Mouse (Mus musculus) CD4-positive helper T cell, adult 2 months (primary cell): Measurements from ENCODE around the gene Rrp1.
"Not testable (repeated sequence)": the region's sequence is repeated elsewhere in the genome, so short reads cannot be mapped to it uniquely, and the experiment has no call there.

Experiments used
- DNase-seq: peaks from one replicate; pipeline ENCODE4 v3.0.0-alpha.2; 2012; ENCODE audit warnings: low read depth, missing footprints, low spot score

The Rrp1 gene

DNA sequence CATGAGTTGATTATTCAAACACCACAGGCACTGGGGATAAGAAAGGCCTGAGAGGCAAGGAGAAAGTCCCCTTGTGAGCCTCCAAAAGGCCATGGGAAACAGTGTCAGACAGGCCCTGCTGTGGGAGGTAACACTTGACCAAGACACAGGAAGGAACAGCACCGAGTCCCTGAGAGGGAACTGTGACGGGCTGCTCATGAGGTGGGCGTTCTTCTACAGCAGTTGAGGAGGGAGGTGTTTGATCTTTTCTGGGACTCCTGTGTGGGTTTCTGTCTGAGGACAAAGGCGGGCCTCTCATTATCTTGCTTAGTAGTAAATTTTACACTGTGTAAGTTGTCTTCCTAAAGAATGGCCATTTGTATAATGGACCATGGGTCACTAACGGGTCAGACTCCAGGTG lies 27.3 kb downstream of the Rrp1 start:
- no peak for DNase-seq

DNA sequence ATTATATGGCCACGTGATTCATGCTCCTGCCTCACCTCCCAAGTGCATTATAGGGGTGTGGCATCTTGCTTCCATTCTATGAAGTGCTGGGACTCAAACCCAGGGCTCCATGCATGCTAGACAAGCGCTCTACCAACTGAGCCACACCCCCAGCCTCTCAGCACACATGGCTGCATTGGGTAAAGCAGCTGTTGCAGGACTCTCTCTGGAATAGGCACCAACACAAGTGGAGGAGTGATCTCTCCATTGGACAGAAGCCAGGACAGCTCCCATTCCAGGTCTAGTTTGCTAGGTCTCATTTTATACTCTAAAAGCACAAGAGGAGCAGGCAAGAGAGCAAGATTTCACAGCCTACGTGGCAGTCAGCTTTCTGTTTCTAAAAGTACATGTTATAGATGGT lies 29.3 kb downstream of the Rrp1 start:
- no peak for DNase-seq

DNA sequence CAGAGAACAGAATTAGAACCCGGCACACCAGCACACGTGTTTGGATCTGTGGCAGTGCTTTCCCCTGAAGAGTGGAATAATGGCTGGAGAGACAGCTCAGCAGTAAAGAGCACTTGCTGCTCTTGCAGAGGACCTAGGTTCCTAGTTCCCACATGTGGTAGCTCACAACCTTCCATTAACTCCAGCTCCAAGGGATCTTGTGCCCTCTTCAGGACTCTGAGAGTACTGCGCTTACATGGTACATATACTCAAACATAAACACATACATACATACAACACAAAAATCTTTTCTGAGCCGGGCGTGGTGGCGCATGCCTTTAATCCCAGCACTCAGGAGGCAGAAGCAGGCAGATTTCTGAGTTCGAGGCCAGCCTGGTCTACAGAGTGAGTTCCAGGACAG lies 34.3 kb downstream of the Rrp1 start:
- DNase-seq, result no peak

DNA sequence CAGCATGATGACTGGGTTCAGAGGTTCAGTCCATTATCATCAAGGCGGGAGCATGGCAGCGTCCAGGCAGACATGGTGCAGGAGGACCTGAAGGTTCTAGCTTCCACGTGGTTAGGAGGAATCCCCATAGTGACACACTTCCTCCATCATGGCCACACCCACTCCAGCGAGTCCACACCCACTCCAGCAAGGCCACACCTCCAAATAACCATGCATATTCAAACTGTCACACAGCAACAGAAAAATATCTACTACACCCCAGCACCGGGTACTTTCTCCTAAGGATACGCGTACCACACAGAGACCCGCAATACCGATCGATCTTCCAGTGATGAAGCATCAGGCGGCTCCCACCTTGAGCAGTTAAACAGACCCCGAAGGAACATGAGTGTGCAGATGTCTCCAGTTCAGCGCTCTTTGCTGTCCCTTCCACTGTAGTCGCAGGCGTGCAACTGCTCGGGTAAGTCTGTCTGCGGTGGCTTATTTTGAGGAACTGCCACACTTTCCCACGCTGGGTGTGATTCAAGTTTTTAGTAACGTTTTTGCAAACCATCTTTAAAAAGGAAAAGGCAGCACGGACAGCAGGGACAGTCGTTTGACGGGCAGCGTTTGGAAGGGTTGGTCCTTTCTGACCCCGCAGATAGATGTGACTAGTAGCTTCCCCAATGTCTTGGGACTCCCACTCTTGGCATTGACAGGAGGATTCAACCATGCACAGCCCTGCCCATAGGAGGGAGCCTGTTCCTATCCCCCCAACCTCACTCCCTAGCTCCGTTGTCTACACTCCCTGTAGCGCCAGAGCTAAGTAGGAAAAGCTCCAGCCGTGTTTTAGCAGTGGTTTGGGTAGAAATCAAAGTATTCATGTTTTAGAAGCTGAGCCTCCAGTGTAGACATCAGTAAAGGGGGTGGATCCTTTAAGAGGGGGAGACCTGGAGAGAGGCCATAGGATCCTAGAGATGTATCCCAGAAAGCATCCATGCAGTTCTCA lies 39.9 kb downstream of the Rrp1 start:
- DNase-seq, result peak; percentile 79

DNA sequence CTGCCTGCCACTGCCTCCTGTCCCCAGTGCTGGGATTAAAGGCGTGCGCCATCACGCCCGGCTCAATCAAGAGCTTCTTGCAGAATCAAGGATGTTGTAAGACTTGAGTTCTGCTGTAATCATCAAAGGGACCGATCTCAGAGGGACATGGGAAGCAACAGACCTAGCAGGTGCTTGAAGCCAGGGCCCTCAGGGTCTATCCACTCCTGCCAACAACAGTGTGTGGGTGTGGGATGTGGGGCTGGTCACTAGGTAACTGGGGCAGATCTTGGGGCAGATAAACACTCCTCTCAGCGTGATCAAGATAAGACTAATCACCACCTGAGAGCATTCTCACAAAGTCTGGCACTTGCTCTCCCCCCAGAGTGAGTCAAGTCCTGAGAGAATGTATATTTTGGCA lies 41.1 kb downstream of the Rrp1 start:
- peak; percentile 31 for DNase-seq

DNA sequence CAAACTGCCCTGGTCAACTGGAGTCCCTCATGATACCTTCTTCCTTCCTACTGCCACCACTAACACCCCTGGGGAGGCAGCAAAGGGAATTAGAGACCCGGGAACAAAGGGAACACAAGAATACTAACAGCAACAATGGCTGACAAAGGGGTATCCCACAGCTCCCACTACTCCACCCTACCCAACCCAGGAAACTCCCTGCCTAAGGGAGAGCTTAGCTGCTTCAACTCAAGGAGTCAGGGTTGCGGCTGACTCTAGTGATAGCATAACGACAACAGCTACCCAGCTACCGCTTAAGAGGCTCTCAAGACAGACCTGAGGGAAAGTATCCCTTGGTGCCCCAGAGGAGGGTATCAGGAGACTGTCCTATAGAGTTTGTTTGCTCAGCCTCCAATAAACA lies 45.3 kb downstream of the Rrp1 start:
- no peak for DNase-seq

DNA sequence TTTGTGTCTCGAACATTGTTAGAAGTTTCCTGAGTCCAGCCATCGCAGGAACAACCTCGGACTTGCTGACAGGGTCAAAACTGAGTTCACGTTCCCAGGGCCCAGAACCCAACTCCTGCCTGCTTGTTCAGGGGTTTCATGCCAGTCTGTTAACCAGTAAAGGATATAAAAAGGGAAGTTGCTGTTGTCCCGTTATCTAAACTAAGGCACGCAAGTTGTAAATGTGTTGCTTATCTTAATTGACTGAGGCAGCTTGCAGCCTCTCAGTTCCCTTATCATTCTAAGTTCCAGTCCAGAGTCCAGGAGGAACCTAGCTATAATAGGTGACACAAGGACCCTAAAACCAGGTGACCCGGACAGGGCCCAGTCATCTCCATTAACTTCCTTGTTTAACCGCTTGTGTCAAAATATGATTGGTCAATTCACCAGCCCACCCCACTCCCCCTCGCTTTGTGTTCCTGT lies 46.0 kb downstream of the Rrp1 start:
- no peak for DNase-seq

DNA sequence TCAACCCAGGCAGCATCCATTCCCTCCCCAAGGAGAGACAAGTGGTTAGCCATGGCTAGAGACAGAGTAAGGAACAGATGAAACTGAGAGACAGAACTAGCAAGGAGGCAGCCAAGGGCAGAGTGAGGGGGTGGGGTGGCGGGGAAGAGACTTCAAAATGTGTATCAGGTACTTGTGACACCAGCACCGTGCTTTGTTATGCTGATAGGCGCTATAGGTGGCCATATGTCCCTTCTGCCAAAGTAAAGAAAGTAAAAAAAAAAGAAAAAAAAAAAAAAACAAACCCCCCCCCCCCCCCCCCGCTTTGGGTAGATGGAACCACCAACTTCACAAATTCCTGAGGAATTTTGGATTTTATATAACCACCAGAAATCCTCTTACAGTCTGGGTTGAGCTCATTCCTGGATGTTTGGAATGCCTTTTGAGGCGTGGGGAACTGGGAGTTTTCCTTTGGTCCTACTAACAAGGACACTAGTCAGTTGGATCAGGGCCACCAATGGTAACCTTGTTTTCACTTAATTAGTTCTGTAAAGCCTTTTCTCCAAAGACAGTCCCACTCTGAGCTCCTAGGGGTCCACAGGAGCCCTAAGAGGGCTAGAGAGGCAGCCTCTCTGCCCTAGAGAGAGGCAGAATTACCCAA lies 46.5 kb downstream of the Rrp1 start:
- no peak for DNase-seq

DNA sequence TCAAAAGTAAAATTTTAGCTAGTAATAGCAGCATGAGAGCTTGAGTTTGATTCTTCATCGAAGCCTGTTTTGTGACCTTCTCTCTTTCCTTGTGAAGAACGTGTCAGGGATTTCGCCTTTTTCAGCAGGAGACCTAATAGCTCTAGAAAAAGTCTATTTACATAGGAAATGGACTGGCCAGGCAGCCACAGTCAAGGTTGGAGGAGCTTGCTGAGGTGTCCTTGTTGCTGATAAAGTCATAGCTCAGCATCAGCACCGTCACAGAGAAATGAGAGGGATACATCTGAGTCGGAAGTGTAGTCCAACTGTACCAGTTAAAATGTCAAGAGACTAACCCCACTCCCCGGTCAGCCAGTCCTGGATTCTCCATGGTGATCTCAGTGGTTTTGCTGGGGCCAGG lies 47.3 kb downstream of the Rrp1 start:
- no peak for DNase-seq

DNA sequence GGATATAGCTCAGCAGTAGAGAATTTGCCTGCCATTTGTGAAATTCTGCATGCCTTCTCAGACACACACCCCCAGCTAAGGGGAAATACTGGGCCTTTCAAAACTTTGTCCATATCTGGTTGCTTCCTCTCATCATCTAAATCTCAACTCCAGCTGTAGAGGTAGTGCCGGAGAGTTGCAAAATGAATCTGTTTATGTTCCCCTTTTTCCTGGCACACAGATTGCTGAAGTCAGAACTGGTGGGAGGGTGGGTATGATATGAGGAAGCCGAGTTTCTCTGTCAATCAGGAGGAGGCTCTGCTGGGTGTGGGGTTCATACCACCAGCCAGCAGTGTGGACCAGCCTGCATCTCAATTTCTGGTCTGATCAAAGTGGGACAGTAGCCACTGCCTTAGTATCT lies 48.7 kb downstream of the Rrp1 start:
- DNase-seq, result no peak

DNA sequence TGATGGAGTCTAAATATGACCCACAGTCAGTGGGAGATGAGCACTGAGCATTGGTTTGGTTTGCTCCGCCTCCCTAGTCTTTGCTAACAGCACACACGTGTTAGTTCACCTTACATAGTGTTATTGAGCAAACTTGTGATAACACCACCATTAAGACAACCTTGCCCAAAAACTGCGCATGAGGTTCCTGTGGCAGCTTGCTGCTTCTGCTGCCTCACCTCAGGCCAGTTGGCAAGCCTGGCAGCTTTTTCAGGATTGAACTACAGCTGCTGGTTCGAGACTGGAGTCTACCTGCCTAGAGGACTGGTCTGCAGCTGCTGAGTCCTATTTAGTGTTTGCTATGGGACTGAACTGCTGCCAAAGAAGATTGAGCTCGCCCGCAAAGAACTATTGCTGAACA lies 49.5 kb downstream of the Rrp1 start:
- DNase-seq, result no peak

DNA sequence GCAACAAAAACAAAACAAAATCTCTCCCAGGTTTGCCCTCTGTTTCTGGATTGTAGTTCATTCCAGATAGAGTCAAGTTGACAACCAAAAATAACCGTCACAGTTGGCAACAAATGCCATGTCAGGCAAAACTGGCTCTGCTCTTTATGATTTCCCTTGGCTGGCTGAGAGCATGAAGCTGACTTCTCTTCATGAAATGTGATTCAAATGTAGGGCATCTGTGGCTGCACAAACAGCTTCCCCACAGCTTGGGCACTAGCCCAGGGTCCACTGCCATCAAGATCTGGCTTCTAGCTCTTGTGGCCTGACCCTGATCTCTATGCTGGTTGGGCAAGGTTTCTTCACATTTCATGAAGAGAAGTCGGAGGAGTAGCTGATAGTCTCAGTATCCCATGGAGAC lies 50.9 kb downstream of the Rrp1 start:
- DNase-seq, result no peak

DNA sequence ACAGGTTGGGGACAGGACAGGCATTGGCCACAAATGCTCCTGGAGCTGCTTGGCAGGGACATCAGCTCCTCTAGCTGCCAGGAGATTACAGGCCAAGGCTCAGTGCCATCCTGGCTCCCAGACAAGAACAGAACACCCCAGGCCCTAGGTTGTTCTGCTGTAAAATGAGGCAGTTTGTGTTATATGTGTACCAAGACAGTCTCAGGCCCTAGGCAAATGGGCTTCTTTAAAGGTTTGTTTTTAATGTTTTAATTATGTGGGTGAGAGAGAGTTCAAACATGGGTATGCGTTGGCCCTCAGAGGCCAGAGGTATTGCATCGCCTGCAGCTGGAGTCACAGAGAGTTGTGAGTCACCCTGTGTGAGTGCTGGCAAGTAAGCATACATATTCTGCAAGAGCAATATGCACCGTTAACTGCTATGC lies 52.5 kb downstream of the Rrp1 start:
- DNase-seq, result no peak

DNA sequence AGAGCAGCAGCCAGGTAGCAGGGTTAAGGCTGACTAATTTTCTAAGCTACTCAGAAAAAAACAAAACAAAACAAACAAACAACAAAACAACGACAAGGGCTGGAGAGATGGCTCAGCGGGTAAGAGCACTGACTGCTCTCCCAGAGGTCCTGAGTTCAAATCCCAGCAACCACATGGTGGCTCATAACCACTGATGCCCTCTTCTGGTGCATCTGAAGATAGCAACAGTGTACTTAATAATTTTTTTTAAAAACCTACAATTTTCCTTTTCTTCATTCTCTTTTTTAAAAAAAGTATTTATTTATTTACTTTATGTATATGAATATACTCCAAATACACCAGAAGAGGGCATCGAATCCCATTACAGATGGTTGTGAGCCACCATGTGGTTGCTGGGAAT lies 53.8 kb downstream of the Rrp1 start:
- DNase-seq, result not testable (repeated sequence)

DNA sequence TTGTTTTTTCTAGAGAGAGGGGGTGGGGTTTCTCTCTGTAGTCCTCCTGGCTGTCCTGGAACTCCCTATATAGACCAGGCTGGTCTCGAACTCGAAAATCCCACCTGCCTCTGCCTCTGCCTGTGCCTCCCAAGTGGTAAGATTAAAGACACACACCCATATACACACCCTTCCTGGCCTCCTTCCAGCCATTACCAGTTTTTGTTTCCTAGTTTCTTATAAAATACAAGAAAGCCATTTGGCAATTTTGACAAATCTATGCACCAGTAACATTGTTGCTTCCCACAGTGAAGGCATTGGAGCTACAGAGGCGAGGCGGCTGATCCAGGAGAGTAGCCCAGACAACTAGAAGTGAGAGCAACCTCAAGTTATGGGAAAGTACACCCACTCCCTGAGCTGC lies 54.6 kb downstream of the Rrp1 start:
- no peak for DNase-seq

DNA sequence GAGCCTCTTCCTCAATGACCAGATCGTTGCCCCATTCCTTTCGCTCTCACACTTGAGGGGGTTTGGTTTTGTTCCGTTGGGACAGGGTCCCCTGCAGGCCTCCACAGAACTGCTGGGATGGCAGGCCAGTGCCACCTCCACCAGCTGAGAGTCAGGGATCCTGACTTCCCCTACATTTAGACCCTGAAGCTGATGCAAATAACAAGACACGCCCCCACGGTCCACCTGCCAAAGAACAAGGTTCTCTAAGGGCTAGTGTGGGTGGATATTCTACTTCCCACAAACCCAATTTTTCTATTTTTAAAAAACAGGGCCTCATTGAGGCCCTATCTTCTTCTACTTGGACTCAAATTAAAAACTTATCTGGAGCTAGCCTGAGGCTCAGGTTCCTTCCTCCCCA lies 55.1 kb downstream of the Rrp1 start:
- DNase-seq, result no peak

DNA sequence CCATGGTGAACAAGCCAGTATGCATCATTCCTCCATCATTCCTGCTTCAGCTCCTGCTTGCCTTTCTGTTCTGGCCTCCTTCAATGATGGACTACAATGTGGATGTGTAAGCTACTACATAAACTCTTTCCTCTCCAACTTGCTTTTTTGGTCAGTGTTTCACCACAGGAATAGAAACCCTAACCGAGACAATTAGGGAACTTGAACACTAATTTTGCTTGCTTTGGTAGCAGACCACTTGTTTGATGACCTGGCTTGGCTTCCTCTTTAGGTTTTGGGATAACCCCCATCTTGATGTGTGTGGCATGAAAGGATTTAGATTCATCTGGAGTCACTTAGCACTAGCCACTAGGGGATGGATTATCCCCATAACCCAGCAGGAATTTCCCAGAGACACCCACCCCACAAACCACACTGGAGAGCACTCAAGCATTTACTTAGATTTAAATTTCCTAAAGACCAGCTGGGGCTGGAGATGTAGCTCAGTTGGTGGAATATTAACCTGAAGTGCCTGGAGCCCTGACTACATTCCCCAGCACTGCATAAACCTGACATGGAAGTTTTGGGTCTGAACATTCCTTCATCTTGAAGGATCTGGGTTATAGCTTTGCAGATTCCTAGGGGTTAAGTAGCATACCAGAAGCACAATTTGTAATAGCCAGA lies 56.8 kb downstream of the Rrp1 start:
- no peak for DNase-seq

DNA sequence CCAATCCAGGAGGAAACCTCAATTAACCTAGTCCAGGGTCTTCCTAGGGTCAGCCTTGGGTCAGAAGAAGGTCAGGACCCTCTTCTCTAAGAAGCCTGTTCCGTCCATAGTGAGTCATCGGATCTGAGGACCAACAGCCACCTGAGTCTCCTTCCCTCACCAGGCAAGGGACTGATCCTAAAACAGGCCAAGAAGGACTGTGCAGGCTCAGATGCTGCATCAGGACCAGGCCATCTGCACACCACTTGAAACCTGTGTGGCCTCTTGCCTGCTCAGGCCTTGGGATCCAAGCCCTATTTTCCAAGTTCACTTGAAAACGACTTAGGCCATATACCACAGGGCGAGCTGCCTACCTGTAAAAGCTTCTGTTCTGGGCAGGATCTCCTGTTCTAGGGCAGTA lies 59.6 kb downstream of the Rrp1 start:
- no peak for DNase-seq

DNA sequence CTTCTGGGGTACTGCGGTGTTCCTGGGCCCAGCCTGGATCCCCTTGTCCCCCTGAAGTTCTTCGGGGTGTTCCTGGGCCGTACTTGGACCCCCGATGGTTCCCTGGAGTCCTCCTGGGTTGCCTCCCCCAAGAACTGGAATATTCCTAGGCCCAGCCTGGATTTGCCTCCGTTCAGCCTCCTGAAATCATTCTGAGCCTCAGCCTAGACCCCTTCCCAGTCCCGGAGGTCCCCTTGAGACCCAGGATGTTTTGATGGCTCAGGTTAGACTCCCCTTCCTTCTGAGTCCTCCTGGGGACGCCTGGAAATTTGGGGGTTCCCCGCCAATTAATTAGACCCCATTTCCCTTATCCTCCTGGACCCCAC lies 60.2 kb downstream of the Rrp1 start:
- DNase-seq, result no peak

DNA sequence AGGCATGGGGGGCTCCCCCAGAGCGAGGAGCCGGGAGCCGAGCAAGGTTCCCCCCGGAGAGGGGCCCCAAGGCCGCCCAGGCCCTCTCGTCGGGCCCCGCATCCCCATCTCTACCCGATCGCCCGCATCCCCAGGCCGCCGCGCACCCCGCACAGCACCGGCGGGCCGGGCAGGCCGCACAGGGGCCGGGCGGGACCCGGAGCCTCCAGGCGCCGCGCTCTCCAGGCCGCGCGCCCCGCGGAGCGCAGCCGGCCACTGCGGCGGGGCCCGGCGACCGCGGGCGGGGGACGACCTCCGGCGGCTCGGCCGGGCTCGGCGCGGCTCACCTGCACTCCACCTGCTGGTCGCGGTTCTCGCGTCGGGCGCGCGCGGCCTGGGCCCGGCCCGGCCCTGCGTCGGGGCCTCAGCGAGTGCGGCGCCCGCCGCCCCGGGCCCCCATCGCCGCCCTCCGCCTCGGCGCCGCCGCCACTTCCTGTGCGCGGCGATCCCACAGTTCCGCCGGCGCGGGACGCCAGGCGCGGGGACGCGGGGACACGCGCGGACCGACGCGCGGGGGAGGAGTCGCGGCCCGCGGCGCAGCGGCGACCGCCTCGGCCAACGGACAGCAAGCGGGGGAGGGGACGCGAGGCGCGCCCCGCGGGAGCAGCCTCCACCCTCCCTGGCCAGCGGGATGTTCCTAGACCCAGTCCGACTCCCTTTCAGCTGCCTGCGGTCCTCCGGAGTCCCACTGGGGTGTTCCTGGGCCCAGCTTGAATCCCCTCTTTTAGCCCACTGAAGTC lies 60.8 kb downstream of the Rrp1 start, which contains the start of gene Agpat3:
Gene Agpat3 (minus strand): TSS at position 603 of the 779 bp plus-strand sequence.
- DNase-seq, result peak; percentile 71

DNA sequence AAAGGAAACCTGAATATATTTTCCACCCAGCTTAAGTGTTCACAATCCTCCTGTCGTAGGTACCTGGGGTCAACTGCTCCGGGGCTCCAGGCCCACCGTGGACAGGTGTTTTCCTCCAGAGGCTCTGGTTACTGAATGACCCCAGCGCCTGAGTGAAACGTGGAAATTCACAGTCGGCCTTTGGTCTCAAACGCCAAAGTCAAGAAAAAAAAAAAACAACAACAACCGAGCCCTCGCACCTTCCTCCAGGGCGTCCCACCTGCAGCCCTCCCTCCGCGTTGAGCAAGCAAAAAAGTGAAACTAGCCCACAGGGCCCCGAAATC lies 61.3 kb downstream of the Rrp1 start:
- DNase-seq, result peak; percentile 42
